Mouse (Mus musculus) MEL (cell line): Measurements from ENCODE around the gene Rab11fip4.

Source experiments
- CHD2 ChIP-seq: IDR thresholded peaks from 2 replicates; pipeline ENCODE4 v1.6.1; 2011; ENCODE audit warnings: low read length, improper control_type of control experiment
- CTCF ChIP-seq, 3 experiments: IDR thresholded peaks in 2 of 3; conservative IDR thresholded peaks in 1 of 3; 2 replicates each; pipeline ENCODE4 v1.5.1; 2011 to 2012; ENCODE audit warnings: low read length in 3 of 3, low read depth in 2 of 3, mild to moderate bottlenecking in 2 of 3, improper control_type of control experiment in 1 of 3, inconsistent platforms in 1 of 3, mixed read lengths in 1 of 3, moderate library complexity in 1 of 3; ENCODE audit not compliant: control insufficient read depth in 1 of 3, insufficient read depth in 1 of 3, poor library complexity in 1 of 3, severe bottlenecking in 1 of 3
- E2F4 ChIP-seq: IDR thresholded peaks from 2 replicates; pipeline ENCODE4 v1.6.1; 2011; ENCODE audit warnings: low read depth, low read length, improper control_type of control experiment, borderline replicate concordance
- EP300 ChIP-seq, 2 experiments: IDR thresholded peaks; 2 replicates each; pipeline ENCODE4 v1.6.1; 2011; ENCODE audit warnings: improper control_type of control experiment in 2 of 2, low read length in 2 of 2, low read depth in 1 of 2, mild to moderate bottlenecking in 1 of 2
- MAX ChIP-seq: IDR thresholded peaks from 2 replicates; pipeline ENCODE4 v1.6.1; 2011; ENCODE audit warnings: low read length, improper control_type of control experiment
- MAZ ChIP-seq: IDR thresholded peaks from 2 replicates; pipeline ENCODE4 v1.6.1; 2012; ENCODE audit warnings: low read depth, mild to moderate bottlenecking, inconsistent platforms, low read length, improper control_type of control experiment
- MXI1 ChIP-seq: IDR thresholded peaks from 2 replicates; pipeline ENCODE4 v1.6.1; 2011; ENCODE audit warnings: mild to moderate bottlenecking, low read depth, low read length, improper control_type of control experiment
- MYC ChIP-seq: IDR thresholded peaks from 2 replicates; pipeline ENCODE4 v1.6.1; 2011; ENCODE audit warnings: low read depth, mild to moderate bottlenecking, low read length, improper control_type of control experiment, moderate library complexity
- POLR2A ChIP-seq, 2 experiments: IDR thresholded peaks; 2 replicates each; pipeline ENCODE4 v1.6.1; 2011 to 2012; ENCODE audit warnings: low read length in 2 of 2, mild to moderate bottlenecking in 2 of 2, control low read depth in 1 of 2, improper control_type of control experiment in 1 of 2, low read depth in 1 of 2, moderate library complexity in 1 of 2; ENCODE audit not compliant: control insufficient read depth in 1 of 2, insufficient read depth in 1 of 2, poor library complexity in 1 of 2
- POLR2AphosphoS2 ChIP-seq: IDR thresholded peaks from 2 replicates; pipeline ENCODE4 v1.6.1; 2011; ENCODE audit warnings: low read length, improper control_type of control experiment
- POLR2AphosphoS5 ChIP-seq: IDR thresholded peaks from 2 replicates; pipeline ENCODE4 v1.6.1; 2012; ENCODE audit warnings: low read depth, borderline replicate concordance, mild to moderate bottlenecking, inconsistent platforms, low read length, moderate library complexity, mixed read lengths
- RAD21 ChIP-seq: IDR thresholded peaks from 2 replicates; pipeline ENCODE4 v1.6.1; 2011; ENCODE audit warnings: mild to moderate bottlenecking, low read depth, low read length, improper control_type of control experiment

- TF ChIP-seq MAX (no peak), EP300 (IDR thresholded peaks at IDR 0.05; ENCODE audit: low read depth in 1 of 2, low read length in 2 of 2) (no peak), CTCF (IDR thresholded peaks at IDR 0.05 in 2 of 3, conservative IDR thresholded peaks at IDR 0.05 in 1 of 3; ENCODE audit: control insufficient read depth in 1 of 3, insufficient read depth in 1 of 3, low read depth in 2 of 3, low read length in 3 of 3, poor library complexity in 1 of 3, severe bottlenecking in 1 of 3) (no peak), E2F4 (no peak), RAD21 (no peak), MAZ (no peak), MYC (no peak), POLR2A (IDR thresholded peaks at IDR 0.05; ENCODE audit: control insufficient read depth in 1 of 2, insufficient read depth in 1 of 2, low read depth in 1 of 2, low read length in 2 of 2, poor library complexity in 1 of 2) (no peak), POLR2AphosphoS2 (no peak), POLR2AphosphoS5 (no peak), MXI1 (no peak), CHD2 (no peak)
Measured at GRCm38 (mm10) chr11:79674231-79674630, 83.2 kb downstream of the Rab11fip4 start.
